Mouse (Mus musculus): ENCODE measurements around the gene Olfr109. TPM values are rescaled to one million over a fixed set of nuclear protein-coding genes. Genes with fewer than 3 reads are reported as not detected.

The Olfr109 gene
- polyA plus RNA-seq (2015; fragmentation: Nextera tagmentation; extraction: Ambion mirVana), result not detected in 2 replicates

- Histone ChIP-seq H3K4me1 (ENCODE audit: insufficient read depth, low read length) (no peaks in the 10 kb centered on the region), H3K9me3 (ENCODE audit: low read length) (no peaks in the 10 kb centered on the region), H3K27me3 (ENCODE audit: insufficient read depth, low read length) (no peaks in the 10 kb centered on the region), H3K4me2 (replicated peaks; ENCODE audit: low read depth, low read length) (no peak within 1 kb of the TSS), H3K9ac (replicated peaks; ENCODE audit: low read length) (no peak within 1 kb of the TSS), H3K27ac (ENCODE audit: low read length) (no peak within 1 kb of the TSS), H3K4me3 (ENCODE audit: low read length) (no peak within 1 kb of the TSS), H3K36me3 (ENCODE audit: insufficient read depth, low read length) (no peaks in the 10 kb centered on the region)
- 82% methylated on average over 1 of the region's 1 CpGs for WGBS
- ATAC-seq (ENCODE audit: low FRiP score, low TSS enrichment), result no peak
Measured at GRCm38 (mm10) chr17:37458616-37459015, at the start of gene Olfr109. Olfr109 (plus strand) TSS chr17:37458916.

GRCm38 (mm10) chr17:37413380-37413779 is 45.3 kb upstream of the Olfr109 start:
- ATAC-seq (ENCODE audit: low FRiP score, low TSS enrichment), result no peak
- H3K27ac ChIP-seq (ENCODE audit: low read length), result no peak overlapping the region
- H3K9me3 ChIP-seq (ENCODE audit: low read length), result no peaks in the 10 kb centered on the region

GRCm38 (mm10) chr17:37445180-37445579 is 13.5 kb upstream of the Olfr109 start, which contains the start of gene Olfr108:
Olfr108 (plus strand) TSS chr17:37445480.
- Histone ChIP-seq H3K4me2 (replicated peaks; ENCODE audit: low read depth, low read length) (no peak within 1 kb of the TSS), H3K27ac (ENCODE audit: low read length) (no peak within 1 kb of the TSS), H3K36me3 (ENCODE audit: insufficient read depth, low read length) (no peaks in the 10 kb centered on the region), H3K9me3 (ENCODE audit: low read length) (no peaks in the 10 kb centered on the region), H3K4me1 (ENCODE audit: insufficient read depth, low read length) (no peaks in the 10 kb centered on the region), H3K4me3 (ENCODE audit: low read length) (no peak within 1 kb of the TSS), H3K27me3 (ENCODE audit: insufficient read depth, low read length) (no peaks in the 10 kb centered on the region), H3K9ac (replicated peaks; ENCODE audit: low read length) (no peak within 1 kb of the TSS)
- WGBS, result 93% methylated on average over 1 of the region's 1 CpGs
- ATAC-seq (ENCODE audit: low FRiP score, low TSS enrichment), result no peak

More at GRCm38 (mm10) chr17:37413380-37413779, 45.3 kb upstream of the Olfr109 start:
- Histone ChIP-seq H3K36me3 (ENCODE audit: insufficient read depth, low read length) (no peaks in the 10 kb centered on the region), H3K4me3 (ENCODE audit: low read length) (no peak overlapping the region), H3K27me3 (ENCODE audit: insufficient read depth, low read length) (no peaks in the 10 kb centered on the region), H3K9ac (replicated peaks; ENCODE audit: low read length) (no peak overlapping the region), H3K4me2 (replicated peaks; ENCODE audit: low read depth, low read length) (no peak overlapping the region), H3K4me1 (ENCODE audit: insufficient read depth, low read length) (no peaks in the 10 kb centered on the region)

- H3K9me3 ChIP-seq (ENCODE audit: low read length), result peaks cover 3% of the 10 kb centered on the region; the same call in 1 of the 2 replicates
- ATAC-seq (ENCODE audit: low FRiP score, low TSS enrichment), result no peak
- H3K36me3 ChIP-seq (ENCODE audit: insufficient read depth, low read length), result no peaks in the 10 kb centered on the region
- no peak within 1 kb of the TSS for H3K27ac ChIP-seq (ENCODE audit: low read length)
- H3K27me3 ChIP-seq (ENCODE audit: insufficient read depth, low read length), result no peaks in the 10 kb centered on the region
- no peak within 1 kb of the TSS for H3K4me3 ChIP-seq (ENCODE audit: low read length)
- WGBS, result 85% methylated on average over 2 of the region's 2 CpGs
- no peak within 1 kb of the TSS for H3K4me2 ChIP-seq (replicated peaks; ENCODE audit: low read depth, low read length)
- no peak within 1 kb of the TSS for H3K9ac ChIP-seq (replicated peaks; ENCODE audit: low read length)
- no peaks in the 10 kb centered on the region for H3K4me1 ChIP-seq (ENCODE audit: insufficient read depth, low read length)
Measured at GRCm38 (mm10) chr17:37483452-37483851, 24.7 kb downstream of the Olfr109 start, which contains the start of gene H2-M2. H2-M2 (minus strand) TSS chr17:37483552.

GRCm38 (mm10) chr17:37491930-37492518 is 33.3 kb downstream of the Olfr109 start, which contains the start of gene Olfr110:
Olfr110 (plus strand) TSS chr17:37492468.
- H3K4me2 ChIP-seq (replicated peaks; ENCODE audit: low read depth, low read length), result no peak within 1 kb of the TSS
- H3K9ac ChIP-seq (replicated peaks; ENCODE audit: low read length), result no peak within 1 kb of the TSS
- H3K9me3 ChIP-seq (ENCODE audit: low read length), result no peaks in the 10 kb centered on the region
- H3K4me3 ChIP-seq (ENCODE audit: low read length), result no peak within 1 kb of the TSS
- H3K4me1 ChIP-seq (ENCODE audit: insufficient read depth, low read length), result no peaks in the 10 kb centered on the region
- H3K27ac ChIP-seq (ENCODE audit: low read length), result no peak within 1 kb of the TSS
- no peaks in the 10 kb centered on the region for H3K27me3 ChIP-seq (ENCODE audit: insufficient read depth, low read length)
- ATAC-seq (ENCODE audit: low FRiP score, low TSS enrichment), result no peak
- WGBS, result 82% methylated on average over 1 of the region's 1 CpGs
- no peaks in the 10 kb centered on the region for H3K36me3 ChIP-seq (ENCODE audit: insufficient read depth, low read length)

- Histone ChIP-seq H3K4me1 (ENCODE audit: insufficient read depth, low read length) (no peaks in the 10 kb centered on the region), H3K9ac (replicated peaks; ENCODE audit: low read length) (no peak within 1 kb of the TSS)
- WGBS, result 85% methylated on average over 4 of the region's 4 CpGs
Measured at GRCm38 (mm10) chr17:37507730-37508129, 49.0 kb downstream of the Olfr109 start, which contains the start of gene Olfr111. Olfr111 (plus strand) TSS chr17:37508030.

More at GRCm38 (mm10) chr17:37507730-37508129, 49.0 kb downstream of the Olfr109 start, which contains the start of gene Olfr111:
- Histone ChIP-seq H3K27ac (ENCODE audit: low read length) (no peak within 1 kb of the TSS), H3K27me3 (ENCODE audit: insufficient read depth, low read length) (no peaks in the 10 kb centered on the region), H3K4me3 (ENCODE audit: low read length) (no peak within 1 kb of the TSS), H3K9me3 (ENCODE audit: low read length) (no peaks in the 10 kb centered on the region), H3K4me2 (replicated peaks; ENCODE audit: low read depth, low read length) (no peak within 1 kb of the TSS), H3K36me3 (ENCODE audit: insufficient read depth, low read length) (no peaks in the 10 kb centered on the region)
- no peak for ATAC-seq (ENCODE audit: low FRiP score, low TSS enrichment)

Other genes with a start within 250 kb of the Olfr109 start
- not detected in 2 replicates for gene Olfr95, start 245.8 kb upstream of the Olfr109 start, polyA plus RNA-seq (2015; fragmentation: Nextera tagmentation; extraction: Ambion mirVana)
- gene Olfr96, start 238.8 kb upstream of the Olfr109 start, polyA plus RNA-seq (2015; fragmentation: Nextera tagmentation; extraction: Ambion mirVana), result not detected in 2 replicates
- not detected in 2 replicates for gene Olfr97, start 221.6 kb upstream of the Olfr109 start, polyA plus RNA-seq (2015; fragmentation: Nextera tagmentation; extraction: Ambion mirVana)
- not detected in 2 replicates for gene Olfr98, start 195.2 kb upstream of the Olfr109 start, polyA plus RNA-seq (2015; fragmentation: Nextera tagmentation; extraction: Ambion mirVana)
- gene H2-M3, start 188.7 kb upstream of the Olfr109 start, polyA plus RNA-seq (2015; fragmentation: Nextera tagmentation; extraction: Ambion mirVana), result 1.5 TPM in 2 replicates
- gene Olfr99, start 175.5 kb upstream of the Olfr109 start, polyA plus RNA-seq (2015; fragmentation: Nextera tagmentation; extraction: Ambion mirVana), result not detected in 2 replicates
- not detected in 2 replicates for gene Olfr101, start 154.6 kb upstream of the Olfr109 start, polyA plus RNA-seq (2015; fragmentation: Nextera tagmentation; extraction: Ambion mirVana)
- not detected in 2 replicates for gene Olfr102, start 141.9 kb upstream of the Olfr109 start, polyA plus RNA-seq (2015; fragmentation: Nextera tagmentation; extraction: Ambion mirVana)
- gene Olfr103, start 119.2 kb upstream of the Olfr109 start, polyA plus RNA-seq (2015; fragmentation: Nextera tagmentation; extraction: Ambion mirVana), result not detected in 2 replicates
- gene Olfr104-ps, start 99.3 kb upstream of the Olfr109 start, polyA plus RNA-seq (2015; fragmentation: Nextera tagmentation; extraction: Ambion mirVana), result not detected in 2 replicates
- not detected in 2 replicates for gene Olfr105-ps, start 79.9 kb upstream of the Olfr109 start, polyA plus RNA-seq (2015; fragmentation: Nextera tagmentation; extraction: Ambion mirVana)
- gene Olfr106-ps, start 68.5 kb upstream of the Olfr109 start, polyA plus RNA-seq (2015; fragmentation: Nextera tagmentation; extraction: Ambion mirVana), result not detected in 2 replicates
- gene Olfr107, start 59.7 kb upstream of the Olfr109 start, polyA plus RNA-seq (2015; fragmentation: Nextera tagmentation; extraction: Ambion mirVana), result not detected in 2 replicates
- gene Olfr108, start 13.4 kb upstream of the Olfr109 start, polyA plus RNA-seq (2015; fragmentation: Nextera tagmentation; extraction: Ambion mirVana), result not detected in 2 replicates
- gene H2-M2, start 24.6 kb downstream of the Olfr109 start, polyA plus RNA-seq (2015; fragmentation: Nextera tagmentation; extraction: Ambion mirVana), result not detected in 2 replicates
- not detected in 2 replicates for gene Olfr110, start 33.6 kb downstream of the Olfr109 start, polyA plus RNA-seq (2015; fragmentation: Nextera tagmentation; extraction: Ambion mirVana)
- gene Olfr111, start 49.1 kb downstream of the Olfr109 start, polyA plus RNA-seq (2015; fragmentation: Nextera tagmentation; extraction: Ambion mirVana), result not detected in 2 replicates
- gene Olfr112, start 110.5 kb downstream of the Olfr109 start, polyA plus RNA-seq (2015; fragmentation: Nextera tagmentation; extraction: Ambion mirVana), result not detected in 2 replicates
- gene Olfr113, start 118.7 kb downstream of the Olfr109 start, polyA plus RNA-seq (2015; fragmentation: Nextera tagmentation; extraction: Ambion mirVana), result not detected in 2 replicates
- gene Olfr114, start 133.8 kb downstream of the Olfr109 start, polyA plus RNA-seq (2015; fragmentation: Nextera tagmentation; extraction: Ambion mirVana), result not detected in 2 replicates
- not detected in 2 replicates for gene Olfr115, start 168.2 kb downstream of the Olfr109 start, polyA plus RNA-seq (2015; fragmentation: Nextera tagmentation; extraction: Ambion mirVana)
- gene Olfr116, start 168.3 kb downstream of the Olfr109 start, polyA plus RNA-seq (2015; fragmentation: Nextera tagmentation; extraction: Ambion mirVana), result not detected in 2 replicates
- not detected in 2 replicates for gene Olfr117, start 204.9 kb downstream of the Olfr109 start, polyA plus RNA-seq (2015; fragmentation: Nextera tagmentation; extraction: Ambion mirVana)
- gene Olfr118, start 208.1 kb downstream of the Olfr109 start, polyA plus RNA-seq (2015; fragmentation: Nextera tagmentation; extraction: Ambion mirVana), result not detected in 2 replicates
- not detected in 2 replicates for gene Olfr119, start 237.6 kb downstream of the Olfr109 start, polyA plus RNA-seq (2015; fragmentation: Nextera tagmentation; extraction: Ambion mirVana)

Data from kidney, embryonic 16.5 days (tissue).